Mouse (Mus musculus) limb, embryonic 15.5 days (tissue): ENCODE data around the gene 1110051M20Rik. TPM values are rescaled to one million over a fixed set of nuclear protein-coding genes. Genes with fewer than 3 reads are reported as not detected.

Source experiments
- ATAC-seq: fragments of 200-750 bp; cut with Nextera tagmentation; 2 replicates; pipeline ENCODE4 v1.8.0; 2017; ENCODE audit warnings: low read depth, moderate TSS enrichment; ENCODE audit not compliant: insufficient number of reproducible peaks, low FRiP score, low TSS enrichment
- H3K27ac ChIP-seq: fragments of 300-500 bp; sonication (generic); 2 replicates; pipeline ENCODE4 v1.5.1; 2015; ENCODE audit warnings: moderate library complexity, mild to moderate bottlenecking, inconsistent platforms
- H3K27me3 ChIP-seq: fragments of 300-500 bp; sonication (generic); 2 replicates; pipeline ENCODE4 v1.6.1; 2015; ENCODE audit warnings: inconsistent platforms
- H3K36me3 ChIP-seq: fragments of 300-500 bp; sonication (generic); 2 replicates; pipeline ENCODE4 v1.6.1; 2015; ENCODE audit warnings: inconsistent platforms
- H3K4me1 ChIP-seq: fragments of 300-500 bp; sonication (generic); 2 replicates; pipeline ENCODE4 v1.6.1; 2015; ENCODE audit warnings: inconsistent platforms
- H3K4me2 ChIP-seq: fragments of 300-500 bp; sonication (generic); 2 replicates; pipeline ENCODE4 v1.6.1; 2015; ENCODE audit warnings: mild to moderate bottlenecking, inconsistent platforms
- H3K4me3 ChIP-seq: fragments of 300-500 bp; sonication (generic); 2 replicates; pipeline ENCODE4 v1.5.1; 2015; ENCODE audit warnings: mild to moderate bottlenecking, inconsistent platforms
- H3K9ac ChIP-seq: fragments of 300-500 bp; sonication (generic); 2 replicates; pipeline ENCODE4 v1.6.1; 2015; ENCODE audit warnings: inconsistent platforms
- H3K9me3 ChIP-seq: fragments of 300-500 bp; sonication (generic); 2 replicates; pipeline ENCODE4 v1.6.1; 2016; ENCODE audit warnings: inconsistent platforms
- WGBS: fragments of 180-500 bp; shearing (Covaris S2); methylation state at CpG from one replicate; pipeline ENCODE4 v1.1.7; 2015; 5-methylcytosine and 5-hydroxymethylcytosine counted together
- polyA plus RNA-seq: library from polyadenylated mRNA; unstranded; fragments of >200 nt; fragmentation: Nextera tagmentation; extraction: Ambion mirVana; gene quantifications from 2 replicates; pipeline ENCODE4 v1.2.1, GENCODE M21; 2015

Gene 1110051M20Rik
- polyA plus RNA-seq, 1 experiment from 2014 or later: 54.1 TPM

- Histone ChIP-seq H3K4me1 (peaks cover 18% of the 10 kb centered on the region), H3K27me3 (no peaks in the 10 kb centered on the region), H3K9ac (no peak overlapping the region), H3K4me3 (no peak overlapping the region), H3K4me2 (no peak overlapping the region), H3K9me3 (no peaks in the 10 kb centered on the region), H3K27ac (no peak overlapping the region), H3K36me3 (peaks cover 29% of the 10 kb centered on the region; the same call in 1 of the 2 replicates)
- no peak for ATAC-seq
- WGBS: 48% methylated on average over 7 of the region's 7 CpGs
Observed at GRCm38 (mm10) chr2:91470055-91470647, 25.6 kb upstream of the 1110051M20Rik start.

GRCm38 (mm10) chr2:91467613-91468012 is 23.1 kb upstream of the 1110051M20Rik start:
- H3K9me3 ChIP-seq: no peaks in the 10 kb centered on the region
- whole genome bisulfite sequencing: 55% methylated on average over 8 of the region's 8 CpGs
- peaks cover 19% of the 10 kb centered on the region for H3K4me1 ChIP-seq
- H3K4me3 ChIP-seq: no peak overlapping the region
- no peak overlapping the region for H3K4me2 ChIP-seq
- no peak overlapping the region for H3K9ac ChIP-seq
- 0 out of 2 replicates have a peak, but pooled peaks cover 3% of the 10 kb centered on the region for H3K36me3 ChIP-seq
- H3K27ac ChIP-seq: peak overlapping the region; percentile 43; the same call in 1 of the 2 replicates
- no peaks in the 10 kb centered on the region for H3K27me3 ChIP-seq
- no peak for ATAC-seq

GRCm38 (mm10) chr2:91465934-91466333 is 21.4 kb upstream of the 1110051M20Rik start:
- Histone ChIP-seq H3K4me2 (no peak overlapping the region), H3K27ac (no peak overlapping the region), H3K4me3 (no peak overlapping the region), H3K9me3 (no peaks in the 10 kb centered on the region), H3K27me3 (no peaks in the 10 kb centered on the region), H3K9ac (no peak overlapping the region), H3K4me1 (peaks cover 36% of the 10 kb centered on the region), H3K36me3 (0 out of 2 replicates have a peak, but pooled peaks cover 3% of the 10 kb centered on the region)
- ATAC-seq: no peak
- WGBS: 84% methylated on average over 3 of the region's 3 CpGs

- peak overlapping the region; percentile 10; the same call in 1 of the 2 replicates for H3K4me2 ChIP-seq
- no peaks in the 10 kb centered on the region for H3K27me3 ChIP-seq
- peak overlapping the region; percentile 59 for H3K27ac ChIP-seq
- no peak overlapping the region; the same call in 1 of the 2 replicates for H3K4me3 ChIP-seq
- H3K4me1 ChIP-seq: peaks cover 42% of the 10 kb centered on the region
- H3K36me3 ChIP-seq: no peaks in the 10 kb centered on the region
- no peaks in the 10 kb centered on the region for H3K9me3 ChIP-seq
- ATAC-seq: no peak
- H3K9ac ChIP-seq: 0 out of 2 replicates have a peak overlapping the region, but pooled peaks have one; percentile 2
- 18% methylated on average over 12 of the region's 12 CpGs for WGBS
Observed at GRCm38 (mm10) chr2:91462681-91463080, 18.2 kb upstream of the 1110051M20Rik start.

GRCm38 (mm10) chr2:91462196-91462595 is 17.7 kb upstream of the 1110051M20Rik start:
- Histone ChIP-seq H3K27me3 (no peaks in the 10 kb centered on the region), H3K36me3 (no peaks in the 10 kb centered on the region), H3K4me1 (peaks cover 37% of the 10 kb centered on the region), H3K9me3 (no peaks in the 10 kb centered on the region), H3K4me3 (no peak overlapping the region), H3K4me2 (peak overlapping the region; percentile 10; the same call in 1 of the 2 replicates), H3K27ac (peak overlapping the region; percentile 59), H3K9ac (no peak overlapping the region)
- no peak for ATAC-seq
- WGBS: 9% methylated on average over 2 of the region's 2 CpGs

- ATAC-seq: no peak
- 33% methylated on average over 3 of the region's 3 CpGs for WGBS
- Histone ChIP-seq H3K36me3 (no peaks in the 10 kb centered on the region), H3K4me1 (peaks cover 41% of the 10 kb centered on the region), H3K27ac (peak overlapping the region; percentile 17; the same call in 1 of the 2 replicates), H3K27me3 (no peaks in the 10 kb centered on the region), H3K4me3 (no peak overlapping the region), H3K9ac (no peak overlapping the region), H3K4me2 (no peak overlapping the region), H3K9me3 (no peaks in the 10 kb centered on the region)
Observed at GRCm38 (mm10) chr2:91461341-91461740, 16.8 kb upstream of the 1110051M20Rik start.

- WGBS: 60% methylated on average over 7 of the region's 7 CpGs
- Histone ChIP-seq H3K4me2 (no peak overlapping the region), H3K4me1 (peaks cover 41% of the 10 kb centered on the region), H3K9me3 (no peaks in the 10 kb centered on the region), H3K4me3 (no peak overlapping the region), H3K36me3 (no peaks in the 10 kb centered on the region), H3K27me3 (no peaks in the 10 kb centered on the region), H3K9ac (no peak overlapping the region), H3K27ac (no peak overlapping the region)
- ATAC-seq: no peak
Observed at GRCm38 (mm10) chr2:91460771-91461170, 16.3 kb upstream of the 1110051M20Rik start.

GRCm38 (mm10) chr2:91460076-91460475 is 15.6 kb upstream of the 1110051M20Rik start:
- 88% methylated on average over 6 of the region's 6 CpGs for WGBS
- no peak overlapping the region for H3K4me3 ChIP-seq
- H3K9me3 ChIP-seq: no peaks in the 10 kb centered on the region
- H3K4me1 ChIP-seq: peaks cover 41% of the 10 kb centered on the region
- H3K27ac ChIP-seq: no peak overlapping the region
- H3K4me2 ChIP-seq: no peak overlapping the region
- H3K27me3 ChIP-seq: no peaks in the 10 kb centered on the region
- ATAC-seq: no peak
- no peaks in the 10 kb centered on the region for H3K36me3 ChIP-seq
- H3K9ac ChIP-seq: no peak overlapping the region

- WGBS: under 1% methylated on average over 32 of the region's 32 CpGs
- Histone ChIP-seq H3K27ac (peak overlapping the region; percentile 94), H3K36me3 (no peaks in the 10 kb centered on the region), H3K9me3 (no peaks in the 10 kb centered on the region), H3K4me1 (peaks cover 41% of the 10 kb centered on the region), H3K4me2 (peak overlapping the region; percentile 86), H3K9ac (peak overlapping the region; percentile 70), H3K4me3 (peak overlapping the region; percentile 72), H3K27me3 (no peaks in the 10 kb centered on the region)
- ATAC-seq: peak; percentile 42; the same call in 1 of the 2 replicates
Observed at GRCm38 (mm10) chr2:91458673-91459391, 14.3 kb upstream of the 1110051M20Rik start.

GRCm38 (mm10) chr2:91458252-91458672 is 13.8 kb upstream of the 1110051M20Rik start:
- no peaks in the 10 kb centered on the region for H3K36me3 ChIP-seq
- WGBS: under 1% methylated on average over 21 of the region's 21 CpGs
- H3K27me3 ChIP-seq: no peaks in the 10 kb centered on the region
- H3K9ac ChIP-seq: peak overlapping the region; percentile 70
- ATAC-seq: 0 out of 2 replicates have a peak, but pooled peaks have one; percentile 11
- H3K9me3 ChIP-seq: no peaks in the 10 kb centered on the region
- H3K4me1 ChIP-seq: peaks cover 41% of the 10 kb centered on the region
- H3K4me3 ChIP-seq: peak overlapping the region; percentile 72
- H3K27ac ChIP-seq: peak overlapping the region; percentile 94
- peak overlapping the region; percentile 86 for H3K4me2 ChIP-seq

- under 1% methylated on average over 35 of the region's 45 CpGs for WGBS
- peak; percentile 42 for ATAC-seq
- H3K4me1 ChIP-seq: peaks cover 37% of the 10 kb centered on the region
- H3K27ac ChIP-seq: peak overlapping the region; percentile 94
- H3K36me3 ChIP-seq: no peaks in the 10 kb centered on the region
- peak overlapping the region; percentile 70 for H3K9ac ChIP-seq
- peak overlapping the region; percentile 86 for H3K4me2 ChIP-seq
- H3K9me3 ChIP-seq: no peaks in the 10 kb centered on the region
- peak overlapping the region; percentile 72 for H3K4me3 ChIP-seq
- H3K27me3 ChIP-seq: no peaks in the 10 kb centered on the region
Observed at GRCm38 (mm10) chr2:91457656-91458251, 13.2 kb upstream of the 1110051M20Rik start.
